Mouse (Mus musculus) ovary, postnatal 14 days (tissue): Measurements from ENCODE around the gene Ppm1k.
"Not testable (repeated sequence)": the region's sequence is repeated elsewhere in the genome, so short reads cannot be mapped to it uniquely, and the experiment has no call there.

Source experiments
- DNase-seq: peaks from one replicate; pipeline ENCODE4 v3.0.0; 2022; ENCODE audit warnings: low spot score

The Ppm1k gene

DNA sequence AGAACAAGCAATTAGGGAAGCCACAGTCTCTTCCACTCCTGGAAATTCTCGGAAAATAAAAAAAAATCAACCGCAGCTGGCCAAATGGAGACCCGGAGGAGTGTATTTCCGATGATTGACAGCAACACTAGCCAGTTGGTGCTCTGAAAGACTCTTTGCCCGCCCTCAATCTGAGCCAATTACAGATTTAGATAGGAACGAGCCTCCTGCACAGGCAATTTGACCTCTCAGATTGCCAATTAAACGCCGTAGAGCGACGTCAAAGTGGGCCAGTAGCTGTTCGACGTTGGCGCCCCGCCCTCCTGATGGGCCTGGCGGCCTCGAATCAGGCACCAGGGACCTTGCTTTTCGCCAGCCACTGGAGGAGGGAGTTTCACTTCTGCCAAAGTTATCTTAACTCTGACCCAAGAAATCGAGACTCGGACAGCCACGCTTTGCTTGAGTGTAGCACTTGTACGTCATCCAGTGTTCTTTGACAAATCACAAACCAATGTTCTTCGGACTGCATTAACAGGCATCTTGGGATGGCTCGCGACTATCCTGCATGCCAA lies at the start of gene Ppm1k:
Gene Ppm1k, minus strand, starts transcription at position 83 of the 551 bp plus-strand sequence.
- DNase-seq: peak; percentile 97

DNA sequence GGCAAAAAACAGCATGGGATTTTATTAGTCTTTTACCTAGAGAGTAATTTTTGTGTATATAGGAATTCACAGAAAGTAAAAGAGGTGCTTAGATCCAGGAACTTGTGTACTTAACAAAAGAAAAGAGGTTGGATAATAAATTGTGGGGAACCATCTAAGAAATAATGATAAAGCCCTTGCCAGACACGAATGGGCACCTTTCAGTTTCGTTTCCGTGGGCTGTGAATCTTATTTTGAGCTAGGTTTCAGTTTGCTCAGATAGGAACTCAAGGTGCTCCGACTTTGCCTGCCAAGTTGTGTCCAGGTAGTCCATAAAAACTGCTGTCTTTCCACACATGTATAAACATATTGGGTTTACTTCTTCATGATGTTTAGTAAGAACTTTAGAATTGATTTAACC lies 47.1 kb upstream of the Ppm1k start:
- no peak for DNase-seq

DNA sequence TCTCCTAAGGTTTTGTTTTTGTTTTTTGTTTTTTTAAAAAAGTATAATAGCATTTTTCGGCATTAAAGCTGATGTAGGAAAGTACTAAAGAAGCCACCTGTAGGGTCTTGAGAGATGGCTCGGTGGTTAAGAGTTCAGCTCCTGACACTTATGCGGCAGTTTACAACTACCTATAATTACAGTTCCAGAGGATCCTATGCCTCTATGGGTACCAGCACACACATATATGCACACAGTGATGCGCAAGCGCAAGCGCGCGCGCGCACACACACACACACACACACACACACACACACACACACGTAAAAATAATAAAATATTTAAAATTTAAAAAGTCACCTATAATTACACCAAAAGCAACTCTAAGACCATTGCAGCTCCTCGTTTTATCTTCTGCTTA lies 46.3 kb upstream of the Ppm1k start:
- DNase-seq: no peak

DNA sequence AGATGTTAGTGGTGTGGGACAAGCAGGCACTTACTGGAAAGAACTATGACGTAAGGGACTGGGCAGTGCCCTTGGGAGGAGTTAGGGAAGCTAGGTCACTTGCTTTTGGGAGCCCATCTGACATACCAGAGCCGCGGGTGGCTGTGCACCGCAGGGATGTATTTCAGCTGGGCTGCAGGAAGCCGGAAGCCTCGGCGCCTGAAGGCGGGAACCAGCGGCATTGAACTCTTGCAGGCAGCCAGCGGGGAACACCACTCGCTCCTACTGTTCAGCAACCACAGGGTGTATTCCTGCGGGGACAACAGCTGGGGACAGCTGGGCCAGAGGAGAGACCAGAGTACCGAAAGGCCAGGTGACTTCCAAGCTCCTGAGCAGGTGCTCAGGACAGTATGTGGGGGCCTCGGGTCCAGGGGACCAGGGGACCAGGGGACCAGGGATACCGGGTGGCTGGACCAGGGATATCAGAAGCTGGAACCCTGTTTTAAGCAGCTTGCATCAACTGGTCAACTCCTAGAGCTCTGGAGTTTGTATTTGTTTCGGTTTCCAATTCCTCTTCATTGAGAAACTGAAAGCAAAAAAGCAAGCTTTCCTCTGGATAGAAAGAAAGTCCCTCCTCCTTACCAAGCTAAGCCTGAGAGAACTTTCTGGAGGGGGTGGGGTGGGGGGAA lies 45.7 kb upstream of the Ppm1k start, which contains the start of gene Herc6:
Gene Herc6, plus strand, starts transcription at position 120 of the 668 bp plus-strand sequence.
- peak; percentile 36 for DNase-seq

GRCm38 (mm10) chr6:57571587-57571986 lies 36.3 kb upstream of the Ppm1k start:
- DNase-seq: no peak

DNA sequence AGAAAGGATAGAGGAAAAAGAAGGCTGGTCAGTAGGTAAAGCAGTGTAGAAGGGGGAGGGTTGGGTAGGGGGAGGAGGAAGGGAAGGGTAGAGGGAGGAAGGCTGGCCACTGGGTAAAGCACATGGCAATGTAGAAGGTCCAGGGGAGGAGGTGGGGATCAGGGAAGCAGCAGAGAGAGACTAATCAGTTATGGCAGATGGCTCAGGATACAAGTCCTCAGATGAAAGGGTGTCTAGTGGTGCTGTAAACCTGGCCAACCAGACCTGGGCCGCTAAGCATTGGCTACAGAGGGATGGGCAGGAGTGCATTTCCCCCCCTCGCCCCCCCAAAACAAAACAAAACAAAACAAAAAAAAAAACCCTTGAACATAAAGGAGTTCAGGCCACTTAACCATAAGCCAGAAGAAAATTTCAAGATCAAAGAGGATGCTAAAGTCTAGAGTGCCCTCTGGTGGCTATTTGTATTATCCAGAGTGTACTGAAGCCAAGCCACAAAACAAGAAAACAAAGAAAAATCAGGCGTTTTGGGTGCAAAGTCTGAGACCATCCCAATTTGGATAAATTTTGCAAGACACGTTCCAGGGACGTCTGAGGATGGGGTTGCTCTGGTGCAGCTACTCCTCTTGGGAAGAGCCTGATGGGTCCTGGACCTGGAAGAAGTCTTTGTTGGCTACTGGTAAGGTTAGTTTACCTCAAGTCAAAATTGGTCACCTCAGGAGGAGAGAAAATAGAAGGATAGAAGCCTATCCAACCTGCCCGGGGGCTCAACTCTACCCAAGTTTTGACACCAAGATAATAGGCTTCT lies 35.1 kb upstream of the Ppm1k start:
- DNase-seq: peak; percentile 55

DNA sequence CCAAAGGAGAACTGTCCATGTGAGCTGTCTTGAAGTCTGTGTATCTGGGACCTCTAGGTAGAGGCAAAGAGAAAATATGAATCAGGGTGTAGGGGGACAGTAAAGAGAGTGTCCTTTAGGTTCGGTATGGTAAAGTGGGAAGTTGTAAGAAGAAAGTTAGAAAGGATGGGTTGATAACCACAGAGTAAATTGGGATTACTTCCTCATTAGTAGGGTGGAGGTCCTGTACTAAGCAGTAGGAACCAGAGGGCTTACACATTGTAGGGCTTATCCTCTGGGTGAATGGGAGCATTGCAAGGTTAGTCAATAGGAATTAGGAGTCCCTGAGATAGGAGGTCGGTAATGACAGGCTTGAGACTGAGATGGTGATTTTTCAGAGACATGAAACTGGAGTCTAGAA lies 32.4 kb upstream of the Ppm1k start:
- no peak for DNase-seq

DNA sequence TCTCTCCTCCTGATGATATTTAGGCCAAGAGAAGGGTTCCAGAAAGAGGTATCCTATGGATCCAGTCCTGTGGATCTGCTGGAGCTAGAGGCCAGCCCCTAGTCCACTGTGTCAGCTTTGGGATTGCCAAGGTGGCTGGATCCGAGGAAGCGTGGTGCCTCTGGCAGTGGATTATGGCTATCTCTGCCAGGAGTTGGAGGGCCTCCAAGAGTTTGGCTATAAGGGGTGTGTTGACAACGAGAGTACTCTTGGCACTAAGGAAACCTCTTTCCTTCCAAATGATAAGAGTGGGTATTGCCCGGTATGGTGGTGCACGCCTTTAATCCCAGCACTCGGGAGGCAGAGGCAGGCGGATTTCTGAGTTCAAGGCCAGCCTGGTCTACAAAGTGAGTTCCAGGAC lies 30.2 kb upstream of the Ppm1k start:
- no peak for DNase-seq

DNA sequence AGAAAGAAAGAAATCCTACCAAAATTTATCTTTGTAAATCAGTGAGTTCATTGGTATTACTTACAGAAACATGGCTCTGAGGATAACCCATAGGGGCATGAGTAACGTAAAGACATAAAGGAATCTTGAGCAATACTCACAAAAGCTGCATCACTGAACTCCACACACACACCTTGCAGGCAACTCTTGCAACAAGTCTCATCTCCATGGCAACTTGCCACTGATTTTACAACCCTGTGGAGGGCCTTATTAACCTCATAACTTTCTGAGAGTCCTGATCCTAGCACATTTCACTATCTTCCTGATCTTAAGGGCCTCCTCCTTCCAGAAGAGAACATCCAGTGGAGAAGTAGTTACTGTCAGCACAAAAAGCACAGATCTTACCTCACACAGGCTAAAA lies 28.2 kb upstream of the Ppm1k start:
- no peak for DNase-seq

DNA sequence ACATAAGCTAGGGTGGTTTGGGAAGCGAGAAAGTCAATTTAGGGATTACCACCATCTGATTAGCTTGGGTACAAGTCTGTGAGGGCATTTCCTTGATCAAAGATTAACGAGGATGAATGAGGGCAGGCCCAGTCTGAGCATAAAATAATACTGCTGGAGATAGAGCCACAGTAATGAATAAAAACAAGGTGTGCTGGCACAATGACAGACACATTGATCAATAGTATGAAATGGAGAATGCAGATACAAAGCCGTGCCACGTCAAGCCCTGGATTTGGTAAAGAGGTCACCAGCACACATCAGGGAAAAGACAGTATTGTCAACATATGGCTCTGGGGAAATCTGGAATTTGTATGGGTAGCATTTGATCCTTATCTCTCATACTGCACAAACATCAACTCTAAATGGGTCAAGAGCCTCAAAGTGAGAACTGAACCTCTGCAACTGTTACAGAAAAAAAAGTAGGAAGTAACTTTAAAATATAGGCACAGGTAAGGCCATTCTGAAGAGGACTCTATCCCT lies 22.6 kb upstream of the Ppm1k start:
- DNase-seq: no peak

GRCm38 (mm10) chr6:57551211-57551796 lies 16.0 kb upstream of the Ppm1k start:
- no peak for DNase-seq

- DNase-seq: no peak
These were observed 9.6 kb upstream of the Ppm1k start for GRCm38 (mm10) chr6:57544866-57545265.

- DNase-seq: not testable (repeated sequence)
These were observed 8.3 kb upstream of the Ppm1k start for GRCm38 (mm10) chr6:57543591-57543990.

DNA sequence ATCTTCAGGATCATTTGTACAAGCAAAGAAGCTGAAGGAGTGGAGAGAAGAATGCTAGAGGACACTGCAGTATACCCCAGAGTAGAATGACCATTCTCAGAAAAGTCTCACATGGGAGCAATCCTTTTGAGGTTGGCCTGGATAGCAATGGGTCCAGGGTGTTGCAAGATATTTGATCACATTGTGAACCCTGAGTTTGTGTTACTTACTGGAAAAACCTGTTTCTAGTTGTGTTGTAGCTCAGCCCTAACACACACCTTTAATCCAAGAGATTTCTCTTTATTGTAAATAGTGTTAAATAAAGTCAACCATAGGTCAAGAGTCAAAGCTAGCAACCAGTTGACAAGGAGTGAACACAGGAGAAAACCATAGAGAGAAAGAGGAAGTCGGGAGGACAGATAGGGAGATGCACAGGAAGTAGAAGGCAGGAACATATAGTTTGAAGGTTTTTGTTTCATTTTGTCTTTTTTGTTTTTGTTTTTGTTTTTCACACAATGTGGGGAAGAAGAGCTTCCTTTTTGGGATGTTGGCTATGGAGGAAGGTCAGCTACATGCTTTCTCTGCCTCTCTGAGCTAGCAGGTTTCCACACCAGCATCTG lies 6.6 kb upstream of the Ppm1k start:
- DNase-seq: no peak

DNA sequence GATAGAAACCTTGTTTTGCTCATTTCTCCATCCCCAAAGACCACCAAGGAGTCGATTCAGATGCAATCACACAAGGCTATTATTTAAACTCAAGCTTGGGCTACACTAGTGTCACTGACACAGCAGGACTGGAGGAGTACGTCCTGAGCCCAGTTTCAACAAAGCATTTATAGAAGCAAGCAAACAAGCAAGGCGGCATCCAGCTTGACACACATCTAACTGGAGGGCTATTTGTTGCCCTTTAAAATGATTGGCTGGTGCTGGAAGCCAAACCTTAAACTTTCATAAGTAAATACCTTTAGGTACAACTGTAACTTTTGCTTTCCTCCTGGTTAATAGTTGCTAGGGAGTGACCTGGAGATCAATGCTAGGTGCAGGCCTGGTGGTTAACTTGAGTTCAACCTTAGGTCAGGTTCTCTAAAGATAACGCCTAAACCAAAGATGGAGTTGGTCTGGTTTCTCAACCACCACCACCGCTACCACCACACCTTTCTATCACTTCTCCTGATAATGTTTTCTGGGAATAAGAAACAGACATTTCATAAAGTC lies 5.8 kb upstream of the Ppm1k start:
- no peak for DNase-seq

- DNase-seq: no peak
These were observed 2.6 kb upstream of the Ppm1k start for GRCm38 (mm10) chr6:57537887-57538286.

DNA sequence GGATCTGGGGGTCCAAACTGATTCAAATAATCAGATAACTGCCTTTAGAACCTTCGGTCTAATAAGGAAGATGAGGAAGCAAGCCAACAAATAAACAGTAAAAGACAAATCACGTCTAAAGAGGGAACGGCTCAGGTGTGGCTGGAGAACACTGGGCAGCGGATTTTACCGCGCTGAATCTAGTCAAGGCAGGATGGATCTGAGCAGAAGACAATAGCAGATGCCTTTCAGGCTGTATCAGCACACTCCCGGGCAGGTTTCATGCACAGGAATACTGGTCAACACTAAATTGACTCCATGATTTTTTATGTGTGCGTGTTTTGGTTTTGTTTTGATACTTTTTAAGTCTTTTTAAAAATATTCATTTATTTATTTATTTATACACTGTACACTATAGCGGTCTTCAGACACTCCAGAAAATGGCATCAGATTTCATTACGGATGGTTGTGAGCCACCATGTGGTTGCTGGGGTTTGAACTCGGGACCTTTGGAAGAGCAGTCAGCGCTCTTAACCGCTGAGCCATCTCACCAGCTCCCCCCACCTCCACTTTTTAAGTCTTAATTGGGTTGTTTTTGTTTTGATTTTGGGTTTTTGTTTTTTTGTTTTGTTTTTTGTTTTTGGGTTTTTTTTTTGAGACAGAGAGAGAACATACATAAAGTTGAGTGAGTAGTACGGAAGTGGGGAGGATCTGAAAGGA lies 852 bp upstream of the Ppm1k start:
- no peak for DNase-seq

DNA sequence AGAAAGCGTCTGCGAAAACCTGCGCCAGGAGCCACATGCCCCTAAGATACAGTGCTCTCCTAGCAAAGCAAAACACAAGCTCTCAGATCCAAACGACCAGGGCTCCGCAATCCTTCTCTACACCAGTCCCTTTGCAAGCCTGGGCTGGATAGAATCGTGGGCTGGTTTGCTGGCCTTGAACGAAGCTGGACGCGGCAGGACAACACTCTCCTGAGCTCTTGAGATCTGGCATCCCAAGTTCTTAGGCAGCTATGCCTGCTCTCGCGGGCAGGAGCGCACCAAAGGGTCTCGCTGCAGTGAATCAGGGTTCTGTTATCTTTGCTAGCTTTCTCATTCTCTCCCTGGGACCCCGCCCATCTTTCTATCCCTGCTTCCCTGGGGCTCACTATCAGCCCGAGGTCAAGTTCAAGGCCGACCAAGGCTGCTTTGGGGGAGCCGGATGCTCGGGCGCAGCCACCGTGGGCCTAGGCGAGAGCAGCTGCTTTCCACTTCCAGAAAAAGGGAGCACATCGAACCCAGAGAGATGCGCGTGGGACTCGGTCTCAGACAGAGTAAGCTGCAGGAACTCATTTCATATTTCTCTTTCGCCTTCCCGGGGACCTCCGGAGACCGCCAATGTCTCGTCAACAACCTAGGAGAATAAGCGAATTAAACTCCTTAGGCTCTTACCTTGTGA lies 519 bp downstream of the Ppm1k start:
- DNase-seq: peak; percentile 18

- peak; percentile 18 for DNase-seq
These were observed 1.0 kb downstream of the Ppm1k start for GRCm38 (mm10) chr6:57534231-57534610.

- no peak for DNase-seq
These were observed 1.9 kb downstream of the Ppm1k start for GRCm38 (mm10) chr6:57533410-57533809.

- no peak for DNase-seq
These were observed 3.2 kb downstream of the Ppm1k start for GRCm38 (mm10) chr6:57532022-57532421.
